Mouse (Mus musculus) heart, postnatal 0 days (tissue): Measurements from ENCODE around the gene Stxbp2.

Experiments
- CTCF ChIP-seq: IDR thresholded peaks from 2 replicates; pipeline ENCODE4 v1.5.1; 2016; ENCODE audit warnings: antibody characterized with exemption, control low read depth, low read depth
- EP300 ChIP-seq: IDR thresholded peaks from 2 replicates; pipeline ENCODE4 v1.6.1; 2016; ENCODE audit warnings: antibody characterized with exemption, low read depth

DNA sequence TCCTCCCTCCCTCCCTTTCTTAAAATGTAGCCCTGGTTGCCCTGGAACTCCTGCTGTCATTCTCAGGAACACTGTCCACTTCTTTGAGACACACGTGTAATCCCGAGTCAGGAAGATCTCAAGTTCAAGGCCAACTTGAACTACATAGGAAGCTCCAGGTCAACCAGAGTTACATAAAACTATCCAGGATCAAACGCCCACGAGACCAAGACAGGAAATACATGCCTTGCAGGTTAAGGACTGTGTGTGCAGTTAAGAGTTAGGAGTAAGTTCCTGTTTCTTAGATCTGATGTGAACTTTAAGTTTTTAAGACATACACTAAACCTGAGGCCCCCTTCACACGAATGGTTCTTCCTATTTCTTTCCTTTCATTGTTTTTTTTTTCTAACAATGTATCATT, 3.8 kb upstream of the Stxbp2 start:
- TF ChIP-seq CTCF (no peak), EP300 (no peak)
